Mouse (Mus musculus): ENCODE results near the gene Foxi1.
A peak's percentile ranks its signal among the peaks of the same experiment; 100 is the strongest.
"Not testable (repeated sequence)": the region's sequence is repeated elsewhere in the genome, so short reads cannot be mapped to it uniquely, and the experiment has no call there.

Foxi1 gene

DNA sequence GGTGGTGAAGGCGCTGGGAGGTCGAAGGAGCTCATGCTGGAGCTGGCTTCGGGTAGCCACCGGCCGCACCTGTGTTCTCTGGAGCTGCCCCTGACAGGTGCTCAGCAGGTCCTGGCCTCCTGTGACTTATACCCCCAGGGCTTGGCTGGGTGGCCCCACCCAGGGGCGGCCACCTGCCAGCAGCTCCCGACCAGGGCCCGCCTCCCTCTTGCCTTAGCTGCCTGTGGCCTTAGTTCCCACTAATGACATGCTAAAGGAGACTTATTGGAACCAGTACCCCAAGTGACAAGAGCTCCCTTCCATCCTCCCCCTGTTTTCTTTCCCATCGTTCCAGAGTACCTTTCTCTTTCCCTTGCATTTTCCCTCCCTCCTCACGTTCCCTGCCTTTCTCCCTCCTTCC, at the start of gene Foxi1:
Foxi1 (minus strand) TSS at position 101 of the 400 bp plus-strand sequence.
- DNase-seq (ENCODE audit: low read depth, low spot score) = no peak

DNA sequence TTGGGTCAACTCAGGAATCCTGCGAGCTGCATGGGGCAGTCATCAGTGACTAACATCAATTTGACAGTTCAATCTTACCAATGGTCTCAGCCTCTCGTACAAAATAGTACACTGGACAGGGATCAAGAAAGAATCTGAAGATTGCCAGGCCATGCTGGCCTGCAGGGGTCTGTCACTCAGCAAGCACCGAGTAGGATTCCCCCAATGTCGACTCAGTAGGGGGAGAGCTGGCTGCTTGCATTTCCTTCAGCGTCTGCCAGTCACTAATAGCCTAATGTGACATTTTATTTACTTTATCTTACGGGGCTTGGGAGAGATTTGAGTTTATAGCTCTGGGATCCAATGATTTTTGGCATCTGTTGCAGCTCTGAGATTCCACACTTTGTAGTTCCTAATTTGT, 35.1 kb upstream of the Foxi1 start:
- no peak for DNase-seq (ENCODE audit: low read depth, low spot score)

DNA sequence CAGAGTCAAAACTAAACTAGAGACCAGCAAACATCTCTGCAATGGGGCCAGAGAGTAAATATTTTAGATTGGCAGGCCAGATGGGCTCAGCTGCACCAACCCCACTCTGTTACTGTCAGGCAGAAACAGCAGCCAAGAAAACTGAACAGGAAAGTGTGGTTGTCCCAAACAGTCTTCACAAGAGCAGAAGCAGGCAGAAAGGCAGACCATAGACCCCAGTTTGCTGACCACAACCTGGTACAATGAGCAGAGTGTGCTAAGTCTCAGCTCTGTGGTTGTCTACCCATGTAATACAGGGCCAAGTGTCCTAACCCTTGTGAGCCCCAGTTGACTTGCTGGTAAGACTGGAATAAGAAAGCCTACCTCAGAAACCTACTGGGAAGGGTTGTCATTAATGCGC, 32.4 kb upstream of the Foxi1 start:
- no peak for DNase-seq (ENCODE audit: low read depth, low spot score)

DNA sequence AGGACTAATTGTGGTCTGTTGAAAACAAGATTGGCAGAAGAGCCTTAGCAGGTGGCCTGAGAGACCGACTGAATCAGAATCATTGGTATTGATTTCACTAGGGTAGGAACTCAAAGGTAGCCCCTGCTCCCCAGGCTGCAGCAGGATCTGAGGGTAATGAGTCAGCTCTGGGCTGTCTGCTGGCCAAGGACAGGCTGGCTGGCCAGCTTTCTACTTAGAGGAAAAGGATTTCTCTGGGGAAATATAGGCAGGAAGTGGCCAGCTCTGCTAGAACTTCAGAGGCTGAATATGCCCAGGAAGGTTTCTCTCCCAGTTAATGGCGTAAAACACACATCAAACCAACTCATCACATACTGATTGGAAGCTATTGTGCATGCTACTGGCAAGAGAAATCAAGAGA, 31.8 kb upstream of the Foxi1 start:
- no peak for DNase-seq (ENCODE audit: low read depth, low spot score)

DNA sequence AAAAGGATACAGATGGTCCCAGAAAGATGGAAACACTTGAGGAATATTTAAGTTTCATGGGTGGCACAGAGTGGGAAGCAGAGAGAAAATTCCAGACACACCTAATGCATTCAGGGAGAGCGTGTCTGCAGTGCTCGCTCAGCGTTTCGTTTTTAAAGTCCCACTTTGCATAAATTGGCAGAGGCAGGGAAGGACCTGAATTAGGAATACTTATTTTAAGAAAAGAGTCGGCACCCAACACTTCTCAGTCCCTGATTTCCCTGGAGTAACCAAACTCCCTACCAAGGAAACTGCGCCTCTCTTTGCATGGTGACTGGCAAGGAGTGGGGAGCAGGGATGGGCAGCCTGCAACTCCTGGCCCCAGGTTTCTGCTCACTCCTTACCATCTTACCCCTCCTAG, 29.0 kb upstream of the Foxi1 start:
- DNase-seq (ENCODE audit: low read depth, low spot score) = no peak

DNA sequence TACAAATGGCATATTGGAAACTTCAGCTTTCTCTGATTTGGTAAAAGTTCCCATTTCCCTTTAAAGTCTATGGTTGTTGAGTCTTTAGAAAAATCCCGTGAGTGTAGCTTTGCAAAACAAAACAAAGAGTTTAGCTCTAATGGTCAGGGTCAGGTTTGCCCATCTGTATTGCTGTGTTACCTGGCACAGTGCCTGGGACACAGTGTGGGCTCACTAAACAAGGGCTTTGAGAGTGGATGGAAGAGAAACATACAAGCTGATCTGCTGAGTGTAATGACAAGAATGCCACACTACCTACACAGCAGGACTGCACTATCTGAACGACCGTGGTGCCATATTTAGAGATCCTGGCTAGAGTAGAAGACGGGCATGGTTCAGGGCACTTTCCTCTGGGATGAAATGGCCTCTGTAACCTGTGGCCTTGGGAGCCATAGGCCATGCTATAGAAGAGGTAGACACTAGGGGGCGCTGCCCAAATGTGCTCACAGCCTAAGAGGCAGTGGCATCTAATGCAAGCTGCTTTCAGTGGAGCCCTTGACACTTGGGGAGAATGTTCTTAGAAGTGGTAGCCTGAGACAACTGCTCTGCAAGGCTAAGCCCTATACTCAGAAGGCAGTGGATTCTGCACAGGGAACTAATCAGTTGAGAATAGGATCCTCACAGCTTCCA, 28.3 kb upstream of the Foxi1 start:
- DNase-seq (ENCODE audit: low read depth, low spot score) = peak; percentile 70

- DNase-seq (ENCODE audit: low read depth, low spot score) = peak; percentile 66
Observed at GRCm38 (mm10) chr11:34228758-34229364, 21.0 kb upstream of the Foxi1 start.

DNA sequence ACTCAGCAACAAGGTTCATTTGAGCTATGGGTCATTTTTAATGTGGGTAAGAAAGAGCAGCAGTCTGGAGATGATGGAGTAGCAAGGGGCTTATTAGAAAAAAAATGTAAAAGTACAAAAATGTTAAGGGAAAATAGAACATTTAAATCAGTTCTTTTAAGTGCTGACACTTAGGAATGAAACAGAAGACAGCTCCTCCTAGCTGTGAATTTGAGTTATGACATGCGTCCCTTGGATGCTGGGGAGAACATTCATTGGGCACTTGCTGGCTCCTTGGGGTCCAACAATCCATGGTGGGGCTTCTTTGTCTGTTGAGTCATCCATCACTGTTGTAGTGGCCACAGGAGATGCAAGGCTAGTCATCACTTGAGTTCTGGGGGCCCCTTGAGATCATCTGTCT, 19.3 kb upstream of the Foxi1 start:
- DNase-seq (ENCODE audit: low read depth, low spot score) = peak; percentile 44

DNA sequence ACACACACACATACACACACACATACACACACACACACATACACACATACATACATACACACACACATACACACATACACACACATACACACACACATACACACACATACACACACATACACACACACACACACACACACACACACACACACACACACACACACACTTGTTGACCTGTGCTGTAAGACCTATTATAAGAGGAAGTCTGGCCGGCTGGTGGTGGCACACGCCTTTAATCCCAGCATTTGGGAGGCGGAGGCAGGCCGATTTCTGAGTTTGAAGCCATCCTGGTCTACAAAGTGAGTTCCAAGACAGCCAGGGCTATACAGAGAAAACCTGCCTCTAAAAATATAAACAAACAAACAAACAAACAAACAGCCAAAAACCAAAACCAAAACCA, 12.7 kb upstream of the Foxi1 start:
- DNase-seq (ENCODE audit: low read depth, low spot score) = not testable (repeated sequence)

DNA sequence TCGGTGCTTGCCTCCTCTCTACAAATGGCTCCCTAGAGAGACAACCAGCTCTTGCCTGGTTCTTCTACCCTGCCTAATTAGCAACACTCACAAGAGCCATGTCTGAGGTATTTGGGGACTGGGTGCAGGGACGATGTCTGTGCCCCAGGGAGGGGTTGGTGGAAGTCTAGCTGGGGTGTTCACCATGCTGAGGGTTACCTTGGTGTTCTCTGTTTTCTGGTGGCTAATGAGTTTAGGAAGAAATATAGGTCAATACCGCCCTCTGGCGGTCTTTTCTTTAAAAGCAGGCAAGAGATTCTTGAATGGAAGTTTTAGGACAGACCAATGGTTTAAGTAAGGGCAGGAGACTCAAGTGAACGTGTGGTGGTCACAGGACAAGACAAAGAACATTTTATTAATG, 5.0 kb upstream of the Foxi1 start:
- DNase-seq (ENCODE audit: low read depth, low spot score) = peak; percentile 76

DNA sequence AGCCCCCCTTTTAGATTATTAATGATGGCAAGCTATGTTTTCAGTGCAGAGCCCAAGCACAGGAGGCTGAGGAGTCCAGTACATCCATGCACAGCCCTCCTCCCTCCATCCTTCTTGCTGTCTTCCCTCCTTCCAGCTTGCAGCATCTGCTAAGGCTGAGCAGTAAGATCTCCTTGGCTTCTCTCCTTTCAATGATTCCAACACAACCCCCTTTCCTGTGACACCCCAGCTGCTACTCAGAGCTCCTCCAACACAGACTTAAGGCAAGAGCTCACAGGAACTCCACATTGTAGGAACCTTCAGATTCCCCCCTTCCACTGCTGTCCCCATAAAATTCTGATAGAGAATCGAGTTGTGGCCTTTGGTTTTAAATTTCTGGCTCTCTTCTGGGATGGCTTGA, 5.1 kb downstream of the Foxi1 start:
- DNase-seq (ENCODE audit: low read depth, low spot score) = no peak

GRCm38 (mm10) chr11:34195142-34195541, 12.7 kb downstream of the Foxi1 start:
- no peak for DNase-seq (ENCODE audit: low read depth, low spot score)

- no peak for DNase-seq (ENCODE audit: low read depth, low spot score)
Observed at GRCm38 (mm10) chr11:34194158-34194941, 13.5 kb downstream of the Foxi1 start.

GRCm38 (mm10) chr11:34193658-34194057, 14.2 kb downstream of the Foxi1 start:
- DNase-seq (ENCODE audit: low read depth, low spot score) = peak; percentile 4

DNA sequence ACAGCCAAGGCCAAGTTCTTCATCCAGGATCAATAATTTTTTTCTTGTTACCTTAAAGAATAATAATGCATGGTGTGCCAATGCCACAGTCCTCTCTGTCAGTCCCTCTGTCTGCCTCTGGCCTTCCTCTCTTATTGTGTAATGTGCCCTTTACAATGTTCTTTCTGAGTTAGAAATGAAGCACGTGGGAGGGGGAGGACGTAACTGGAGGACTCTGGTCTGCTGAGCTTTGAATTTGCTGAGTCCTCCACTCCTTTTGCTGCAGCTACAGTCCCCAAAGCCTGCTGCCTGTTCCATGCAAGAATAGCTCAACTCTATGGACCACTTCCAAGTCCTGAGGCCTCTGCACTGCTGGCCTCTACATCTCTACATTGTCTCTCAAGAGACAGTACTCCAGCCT, 23.6 kb downstream of the Foxi1 start:
- DNase-seq (ENCODE audit: low read depth, low spot score) = no peak

DNA sequence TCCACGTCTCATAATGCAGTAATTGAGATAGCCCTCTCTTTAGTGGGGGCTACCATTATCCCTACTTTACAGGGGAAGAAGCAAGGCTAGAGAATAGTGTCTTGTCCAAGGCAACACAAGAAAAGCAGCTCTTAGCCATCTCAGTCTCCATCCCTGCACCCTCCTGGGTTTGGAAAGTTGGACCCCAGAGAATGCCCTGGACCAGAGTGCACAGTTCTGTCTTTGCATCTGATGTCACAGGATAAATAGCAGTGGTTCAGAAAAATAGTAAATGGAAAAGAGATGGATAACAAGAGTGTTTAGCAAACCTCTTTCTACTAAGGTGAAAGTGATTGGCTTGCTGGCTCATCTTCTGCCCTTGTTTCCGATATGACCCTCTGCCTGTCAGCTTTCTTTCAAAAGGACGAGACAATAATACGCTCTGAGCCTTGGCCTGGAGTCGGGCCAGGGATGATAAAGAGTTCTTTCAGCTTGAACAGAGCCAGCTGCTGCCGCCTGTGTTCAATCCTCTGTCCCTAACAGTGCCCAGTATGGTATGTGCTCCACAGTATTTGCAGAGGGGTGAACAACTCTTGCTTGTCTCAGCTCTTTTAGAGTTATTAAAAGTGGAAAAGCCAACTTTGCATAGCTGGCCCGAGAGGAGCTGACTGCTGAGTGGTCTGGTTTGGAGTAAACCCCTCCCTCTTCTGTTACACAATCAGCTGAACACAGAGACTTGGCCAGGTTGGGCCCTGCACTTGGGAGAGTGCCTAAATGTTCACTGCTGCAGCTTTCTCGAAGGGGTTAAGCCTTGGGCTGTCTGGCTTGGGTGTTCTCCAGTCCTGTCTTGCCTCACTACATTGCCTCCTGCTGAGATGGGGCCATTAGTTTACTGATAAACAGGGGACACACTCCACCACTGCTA, 26.4 kb downstream of the Foxi1 start:
- no peak for DNase-seq (ENCODE audit: low read depth, low spot score)

GRCm38 (mm10) chr11:34178752-34179151, 29.1 kb downstream of the Foxi1 start:
- DNase-seq (ENCODE audit: low read depth, low spot score) = no peak

- no peak for DNase-seq (ENCODE audit: low read depth, low spot score)
Observed at GRCm38 (mm10) chr11:34176371-34176770, 31.5 kb downstream of the Foxi1 start.

DNA sequence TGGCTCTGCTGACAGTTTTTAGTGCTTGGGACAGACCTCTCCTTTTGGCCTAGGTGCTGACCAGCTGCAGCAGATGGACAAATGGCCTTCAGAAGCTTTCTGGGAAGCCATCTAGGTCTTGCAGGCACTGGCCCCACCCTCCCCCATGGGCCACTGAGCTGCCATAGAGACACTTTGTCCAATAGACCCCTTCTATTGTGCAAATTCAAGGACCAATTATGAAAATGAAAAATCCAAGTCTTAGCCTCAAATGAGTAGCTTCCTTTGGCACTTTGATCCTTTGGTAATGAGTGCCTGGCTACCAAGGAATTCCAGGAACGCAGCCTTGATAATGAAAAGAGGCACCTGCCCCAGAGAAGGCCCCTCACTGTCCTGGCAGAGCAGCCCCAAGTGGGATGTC, 36.7 kb downstream of the Foxi1 start:
- DNase-seq (ENCODE audit: low read depth, low spot score) = no peak

DNA sequence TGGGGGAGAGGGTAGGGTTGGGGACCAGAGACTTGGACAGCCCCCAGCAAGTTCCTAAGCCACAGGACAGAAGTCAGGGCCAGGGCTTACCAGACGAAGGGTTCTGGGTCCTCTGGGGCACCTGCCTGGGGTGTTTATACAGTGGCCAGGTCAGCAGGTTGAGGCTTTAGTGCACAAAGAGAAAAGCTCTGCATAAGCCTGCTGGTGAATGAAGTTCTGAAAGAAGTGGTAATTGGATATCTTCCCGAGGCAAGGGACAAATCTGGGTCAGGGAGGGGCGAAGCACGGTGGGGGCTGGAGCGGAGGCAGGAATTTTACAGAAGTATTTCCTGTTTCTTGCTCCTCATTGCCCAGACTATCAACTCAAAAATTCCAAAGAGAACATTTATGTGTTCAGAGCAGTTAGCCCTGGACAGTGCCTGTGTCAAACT, 38.4 kb downstream of the Foxi1 start:
- no peak for DNase-seq (ENCODE audit: low read depth, low spot score)

- no peak for DNase-seq (ENCODE audit: low read depth, low spot score)
Observed at GRCm38 (mm10) chr11:34166392-34166791, 41.5 kb downstream of the Foxi1 start.

GRCm38 (mm10) chr11:34165278-34165677, 42.6 kb downstream of the Foxi1 start:
- DNase-seq (ENCODE audit: low read depth, low spot score) = no peak

Data from CD4-positive, CD25-positive, alpha-beta regulatory T cell, adult 2 months (primary cell).